Mouse (Mus musculus) testis, adult 2 months (tissue): ENCODE data around the gene Agfg2. TPM values are rescaled to one million over a fixed set of nuclear protein-coding genes. Genes with fewer than 3 reads are reported as not detected.
A peak's percentile ranks its signal among the peaks of the same experiment; 100 is the strongest.

Source experiments
- H3K27ac ChIP-seq: fragments of 200-500 bp; 2 replicates; pipeline ENCODE4 v1.5.1; 2012; ENCODE audit warnings: low read depth, low read length; ENCODE audit not compliant: control insufficient read depth, insufficient read depth
- H3K27me3 ChIP-seq: fragments of 200-500 bp; 2 replicates; pipeline ENCODE4 v1.6.1; 2012; ENCODE audit warnings: mild to moderate bottlenecking, low read length, moderate library complexity; ENCODE audit not compliant: control insufficient read depth, insufficient read depth
- H3K36me3 ChIP-seq: fragments of 200-500 bp; 2 replicates; pipeline ENCODE4 v1.6.1; 2012; ENCODE audit warnings: mild to moderate bottlenecking, low read length; ENCODE audit not compliant: control insufficient read depth, insufficient read depth
- H3K4me1 ChIP-seq: fragments of 200-500 bp; 2 replicates; pipeline ENCODE4 v1.6.1; 2012; ENCODE audit warnings: low read length; ENCODE audit not compliant: control insufficient read depth, insufficient read depth
- H3K4me3 ChIP-seq: fragments of 200-500 bp; 2 replicates; pipeline ENCODE4 v1.5.1; 2012; ENCODE audit warnings: low read depth, mild to moderate bottlenecking, low read length, moderate library complexity, mixed read lengths; ENCODE audit not compliant: control insufficient read depth
- CTCF ChIP-seq: fragments of 200-500 bp; IDR thresholded peaks from 2 replicates; pipeline ENCODE4 v1.5.1; 2012; ENCODE audit warnings: low read depth, mild to moderate bottlenecking, inconsistent platforms, low read length, moderate library complexity; ENCODE audit not compliant: control insufficient read depth, insufficient read depth, insufficient replicate concordance
- POLR2A ChIP-seq: fragments of 200-500 bp; IDR thresholded peaks from 2 replicates; pipeline ENCODE4 v1.6.1; 2012; ENCODE audit warnings: low read depth, mild to moderate bottlenecking, inconsistent platforms, low read length, moderate library complexity; ENCODE audit not compliant: control insufficient read depth
- polyA plus RNA-seq: library from polyadenylated mRNA; depleted of rRNA; stranded (reverse); fragments of >200 nt; gene quantifications from 2 replicates; pipeline ENCODE4 v1.2.3, GENCODE M21; 2012

Gene Agfg2
- polyA plus RNA-seq, 1 experiment, result 12.0 TPM

DNA sequence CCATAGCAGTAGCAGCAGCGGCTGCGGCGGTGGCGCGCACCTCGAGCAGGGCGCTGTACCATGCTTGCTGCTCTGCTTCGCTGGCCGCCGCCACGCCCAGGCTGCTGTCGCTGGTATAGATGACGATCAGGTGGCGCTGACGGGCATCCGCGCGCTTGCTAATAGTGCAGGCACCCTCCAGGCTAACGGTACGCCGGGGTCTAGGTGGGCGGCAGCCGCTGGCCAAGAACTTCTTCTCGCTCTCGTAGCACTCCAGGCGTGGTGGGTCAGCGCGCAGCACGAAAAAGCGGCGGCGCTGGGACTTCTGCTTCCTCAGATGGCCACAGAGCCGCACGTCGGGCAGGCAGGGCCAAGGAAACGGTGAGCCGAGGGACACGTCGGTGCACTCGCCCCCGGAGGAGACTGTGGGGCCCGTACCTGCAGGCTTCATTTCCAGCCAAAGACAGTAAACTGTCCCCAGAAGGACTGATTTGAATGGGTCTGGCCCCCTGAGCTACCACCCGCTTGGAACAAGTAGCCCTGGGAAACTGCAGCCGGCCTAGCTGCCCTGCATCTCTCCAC is 39.4 kb downstream of the Agfg2 start:
- no peaks in the 10 kb centered on the region for H3K27me3 ChIP-seq
- H3K27ac ChIP-seq, result no peak overlapping the region
- H3K36me3 ChIP-seq, result no peaks in the 10 kb centered on the region
- H3K4me1 ChIP-seq, result peaks cover 27% of the 10 kb centered on the region
- peak overlapping the region; percentile 52 for H3K4me3 ChIP-seq
- TF ChIP-seq CTCF, result no peak
- no peak for TF ChIP-seq POLR2A

- peaks cover 22% of the 10 kb centered on the region for H3K4me1 ChIP-seq
- no peak overlapping the region; the same call in 1 of the 2 replicates for H3K4me3 ChIP-seq
- no peak overlapping the region for H3K27ac ChIP-seq
- no peaks in the 10 kb centered on the region for H3K36me3 ChIP-seq
- H3K27me3 ChIP-seq, result no peaks in the 10 kb centered on the region
- TF ChIP-seq POLR2A (no peak), CTCF (no peak)
Observed at GRCm38 (mm10) chr5:137644484-137644883, 40.0 kb downstream of the Agfg2 start.

DNA sequence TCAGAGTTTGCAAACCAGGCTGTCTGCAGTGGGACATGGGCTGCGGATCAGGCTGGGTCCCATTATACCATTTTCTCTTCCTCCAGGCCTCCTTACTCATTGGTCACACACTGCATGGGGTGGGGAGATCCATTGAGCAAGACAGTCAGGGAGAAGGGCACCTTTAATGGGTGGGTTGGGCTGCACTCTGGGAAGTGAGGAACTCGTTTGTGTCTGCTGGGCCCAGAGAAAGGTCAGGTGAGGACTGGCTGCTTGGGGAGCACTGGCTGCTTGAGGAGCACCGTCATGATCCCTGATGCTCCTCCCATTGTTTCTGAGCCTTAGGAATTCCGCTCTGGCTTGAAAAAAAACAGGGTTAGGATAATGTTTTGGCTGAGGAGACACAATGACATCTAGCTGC is 41.6 kb downstream of the Agfg2 start:
- no peaks in the 10 kb centered on the region for H3K27me3 ChIP-seq
- TF ChIP-seq POLR2A (no peak), CTCF (no peak)

GRCm38 (mm10) chr5:137641054-137641453 is 43.5 kb downstream of the Agfg2 start, which contains the start of gene Sap25:
TSS of gene Sap25 (plus strand) at chr5:137641334.
- Histone ChIP-seq H3K4me1 (peaks cover 20% of the 10 kb centered on the region), H3K27ac (no peak within 1 kb of the TSS), H3K27me3 (no peaks in the 10 kb centered on the region), H3K4me3 (no peak within 1 kb of the TSS), H3K36me3 (no peaks in the 10 kb centered on the region; the same call in 1 of the 2 replicates)
- TF ChIP-seq POLR2A (no peak), CTCF (peak; percentile 62)

More for the DNA sequence above, 41.6 kb downstream of the Agfg2 start:
- Histone ChIP-seq H3K4me3 (no peak overlapping the region), H3K27ac (no peak overlapping the region), H3K36me3 (no peaks in the 10 kb centered on the region; the same call in 1 of the 2 replicates), H3K4me1 (peaks cover 20% of the 10 kb centered on the region)

DNA sequence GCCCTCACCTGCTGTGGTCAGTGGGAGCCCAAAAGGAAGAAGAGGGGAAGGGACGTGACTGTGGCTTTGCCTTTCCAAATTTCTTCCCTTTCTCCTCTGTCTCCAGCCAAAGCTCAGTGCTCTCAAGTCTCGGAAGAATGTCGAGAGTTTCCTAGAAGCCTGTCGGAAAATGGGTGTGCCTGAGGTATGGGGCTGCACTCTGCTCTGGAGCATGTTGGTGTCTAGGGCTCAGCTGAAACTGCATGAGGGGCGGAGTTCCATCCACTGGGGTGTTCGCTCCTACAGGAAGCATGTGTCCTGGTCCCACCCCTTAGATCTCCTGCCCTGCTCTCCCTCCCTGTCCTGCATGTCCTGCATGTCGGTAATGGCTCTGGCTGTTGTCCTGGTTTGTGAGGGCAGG is 45.1 kb downstream of the Agfg2 start:
- Histone ChIP-seq H3K4me1 (peaks cover 13% of the 10 kb centered on the region; the same call in 1 of the 2 replicates), H3K27me3 (no peaks in the 10 kb centered on the region), H3K27ac (no peak overlapping the region), H3K4me3 (no peak overlapping the region), H3K36me3 (no peaks in the 10 kb centered on the region; the same call in none of the 2 replicates)
- TF ChIP-seq POLR2A (no peak), CTCF (no peak)

DNA sequence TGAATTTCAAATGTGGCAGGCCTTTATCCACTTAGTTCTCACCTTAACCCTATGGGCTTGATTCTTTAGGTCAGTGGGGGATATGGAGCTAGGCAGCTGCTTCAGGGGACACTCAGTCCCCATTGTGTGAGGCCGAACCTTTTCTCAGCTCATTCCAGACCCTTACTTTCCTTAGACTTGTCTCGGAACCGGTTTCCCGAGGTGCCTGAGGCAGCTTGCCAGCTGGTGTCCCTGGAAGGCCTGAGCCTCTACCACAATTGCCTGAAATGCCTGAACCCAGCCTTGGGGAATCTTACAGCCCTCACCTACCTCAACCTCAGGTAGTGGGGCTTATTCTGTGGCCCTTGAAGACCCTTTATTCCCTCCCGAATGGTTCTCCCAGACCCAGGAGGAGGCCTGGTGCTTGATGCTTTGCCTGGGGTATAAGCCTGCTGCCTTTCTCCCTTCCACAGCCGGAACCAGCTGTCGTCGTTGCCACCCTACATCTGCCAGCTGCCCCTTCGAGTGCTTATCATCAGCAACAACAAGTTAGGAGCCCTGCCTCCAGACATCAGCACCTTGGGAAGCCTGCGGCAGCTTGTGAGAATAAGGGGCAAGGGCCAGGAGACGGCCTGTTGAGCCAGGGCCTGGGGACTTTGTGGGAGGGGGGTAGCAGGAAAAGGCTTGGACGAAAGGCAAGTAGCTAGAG is 51.0 kb downstream of the Agfg2 start:
- no peak overlapping the region; the same call in 1 of the 2 replicates for H3K4me3 ChIP-seq
- TF ChIP-seq CTCF (no peak), POLR2A (no peak)

DNA sequence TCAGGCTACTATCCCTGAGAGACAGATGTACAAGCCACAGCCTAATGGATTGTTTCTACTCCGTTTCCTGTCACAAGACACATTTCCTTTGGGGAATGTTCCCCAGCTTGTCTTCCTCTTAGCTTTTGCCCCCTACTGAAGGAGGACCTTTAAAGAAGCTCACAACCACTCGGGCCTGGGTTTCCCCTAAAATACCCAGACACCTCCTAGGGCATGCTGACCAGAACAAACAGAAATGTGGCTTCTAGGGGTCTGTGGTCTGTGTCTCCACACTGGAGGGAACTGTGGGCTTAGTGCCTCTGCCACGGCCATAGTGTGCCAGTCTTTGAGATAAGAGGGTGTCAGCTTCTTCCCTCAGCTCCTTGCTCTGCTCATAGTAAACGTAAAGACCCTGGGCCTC is 52.9 kb downstream of the Agfg2 start:
- Histone ChIP-seq H3K4me3 (peak overlapping the region; percentile 92), H3K27me3 (no peaks in the 10 kb centered on the region), H3K27ac (no peak overlapping the region; the same call in 1 of the 2 replicates), H3K4me1 (peaks cover 8% of the 10 kb centered on the region), H3K36me3 (no peaks in the 10 kb centered on the region; the same call in 1 of the 2 replicates)
- no peak for TF ChIP-seq POLR2A
- no peak for TF ChIP-seq CTCF

More for the DNA sequence above, 51.0 kb downstream of the Agfg2 start:
- Histone ChIP-seq H3K27me3 (no peaks in the 10 kb centered on the region), H3K4me1 (peaks cover 8% of the 10 kb centered on the region), H3K36me3 (no peaks in the 10 kb centered on the region; the same call in none of the 2 replicates), H3K27ac (no peak overlapping the region)

- Histone ChIP-seq H3K4me3 (peak overlapping the region; percentile 92), H3K27me3 (no peaks in the 10 kb centered on the region), H3K4me1 (peaks cover 8% of the 10 kb centered on the region), H3K36me3 (no peaks in the 10 kb centered on the region; the same call in 1 of the 2 replicates), H3K27ac (peak overlapping the region; percentile 65)
- TF ChIP-seq POLR2A (no peak), CTCF (no peak)
Observed at GRCm38 (mm10) chr5:137631171-137631570, 53.4 kb downstream of the Agfg2 start.
